Mouse (Mus musculus) forebrain, embryonic 10.5 days (tissue): ENCODE results near the gene Oat. TPM values are rescaled to one million over a fixed set of nuclear protein-coding genes. Genes with fewer than 3 reads are reported as not detected.

ENCODE experiments used
- DNase-seq: peaks from one replicate; pipeline ENCODE4 v3.0.0-alpha.2; 2017; ENCODE audit warnings: low spot score; ENCODE audit errors: extremely low spot score
- H3K27ac ChIP-seq: fragments of 300-500 bp; sonication (generic); 2 replicates; pipeline ENCODE4 v1.5.1; 2016; ENCODE audit warnings: mild to moderate bottlenecking
- H3K27me3 ChIP-seq: fragments of 300-500 bp; sonication (generic); 2 replicates; pipeline ENCODE4 v1.6.1; 2016; ENCODE audit warnings: mild to moderate bottlenecking; ENCODE audit not compliant: poor library complexity, severe bottlenecking
- H3K36me3 ChIP-seq: fragments of 300-500 bp; sonication (generic); replicated peaks from 2 replicates; pipeline ENCODE4 v1.6.1; 2016; ENCODE audit warnings: mild to moderate bottlenecking, moderate library complexity
- H3K4me1 ChIP-seq: fragments of 300-500 bp; sonication (generic); 2 replicates; pipeline ENCODE4 v1.6.1; 2016
- H3K4me3 ChIP-seq: fragments of 300-500 bp; sonication (generic); 2 replicates; pipeline ENCODE4 v1.5.1; 2016; ENCODE audit warnings: mild to moderate bottlenecking, moderate library complexity
- H3K9me3 ChIP-seq: fragments of 300-500 bp; sonication (generic); 2 replicates; pipeline ENCODE4 v1.6.1; 2016; ENCODE audit warnings: mild to moderate bottlenecking, moderate library complexity
- WGBS: fragments of 180-500 bp; shearing (Covaris S2); methylation state at CpG from one replicate; pipeline ENCODE4 v1.1.7; 2016; 5-methylcytosine and 5-hydroxymethylcytosine counted together
- polyA plus RNA-seq: library from polyadenylated mRNA; unstranded; fragments of >200 nt; fragmentation: Nextera tagmentation; extraction: Ambion mirVana; gene quantifications from 2 replicates; pipeline ENCODE4 v1.2.1, GENCODE M21; 2016

The Oat gene
- polyA plus RNA-seq, 1 experiment from 2014 or later, result 129 TPM

- no peak for DNase-seq
- Histone ChIP-seq H3K9me3 (no peaks in the 10 kb centered on the region), H3K4me3 (no peak overlapping the region), H3K27me3 (no peaks in the 10 kb centered on the region), H3K4me1 (peaks cover 5% of the 10 kb centered on the region), H3K36me3 (peaks cover 44% of the 10 kb centered on the region), H3K27ac (no peak overlapping the region)
- 47% methylated on average over 4 of the region's 4 CpGs for WGBS
These were observed 20.3 kb downstream of the Oat start for GRCm38 (mm10) chr7:132555911-132556310.

- H3K27ac ChIP-seq, result no peak overlapping the region
- no peaks in the 10 kb centered on the region for H3K9me3 ChIP-seq
- H3K27me3 ChIP-seq, result no peaks in the 10 kb centered on the region
- H3K4me1 ChIP-seq, result peaks cover 5% of the 10 kb centered on the region
- 94% methylated on average over 2 of the region's 2 CpGs for WGBS
- peaks cover 26% of the 10 kb centered on the region for H3K36me3 ChIP-seq
- no peak overlapping the region for H3K4me3 ChIP-seq
- no peak for DNase-seq
These were observed 22.1 kb downstream of the Oat start for GRCm38 (mm10) chr7:132554091-132554490.

- Histone ChIP-seq H3K27me3 (0 out of 2 replicates have a peak, but pooled peaks cover 6% of the 10 kb centered on the region), H3K36me3 (peaks cover under 1% of the 10 kb centered on the region), H3K4me3 (peak overlapping the region; percentile 67), H3K4me1 (peaks cover 5% of the 10 kb centered on the region), H3K9me3 (no peaks in the 10 kb centered on the region), H3K27ac (peak overlapping the region; percentile 82)
- 1% methylated on average over 27 of the region's 27 CpGs for WGBS
- peak; percentile 93 for DNase-seq
These were observed 24.7 kb downstream of the Oat start for GRCm38 (mm10) chr7:132551351-132552126.

- no peak for DNase-seq
- Histone ChIP-seq H3K27me3 (0 out of 2 replicates have a peak, but pooled peaks cover 6% of the 10 kb centered on the region), H3K36me3 (no peaks in the 10 kb centered on the region), H3K4me3 (no peak overlapping the region), H3K4me1 (peaks cover 5% of the 10 kb centered on the region), H3K27ac (no peak overlapping the region), H3K9me3 (no peaks in the 10 kb centered on the region)
- 78% methylated on average over 3 of the region's 3 CpGs for WGBS
These were observed 29.1 kb downstream of the Oat start for GRCm38 (mm10) chr7:132547126-132547525.

- 93% methylated on average over 4 of the region's 4 CpGs for WGBS
- 0 out of 2 replicates have a peak, but pooled peaks cover 4% of the 10 kb centered on the region for H3K27me3 ChIP-seq
- H3K27ac ChIP-seq, result no peak overlapping the region
- no peaks in the 10 kb centered on the region for H3K36me3 ChIP-seq
- DNase-seq, result no peak
- H3K4me3 ChIP-seq, result no peak overlapping the region
- no peaks in the 10 kb centered on the region for H3K4me1 ChIP-seq
- H3K9me3 ChIP-seq, result no peaks in the 10 kb centered on the region
These were observed 33.8 kb downstream of the Oat start for GRCm38 (mm10) chr7:132542427-132542826.

GRCm38 (mm10) chr7:132541566-132541965, 34.6 kb downstream of the Oat start:
- H3K9me3 ChIP-seq, result no peaks in the 10 kb centered on the region
- H3K36me3 ChIP-seq, result no peaks in the 10 kb centered on the region
- no peak for DNase-seq
- 69% methylated on average over 3 of the region's 3 CpGs for WGBS
- no peak overlapping the region for H3K27ac ChIP-seq
- H3K4me3 ChIP-seq, result no peak overlapping the region
- H3K27me3 ChIP-seq, result no peaks in the 10 kb centered on the region
- no peaks in the 10 kb centered on the region for H3K4me1 ChIP-seq

- no peak overlapping the region for H3K27ac ChIP-seq
- no peaks in the 10 kb centered on the region for H3K4me1 ChIP-seq
- H3K4me3 ChIP-seq, result no peak overlapping the region
- no peaks in the 10 kb centered on the region for H3K9me3 ChIP-seq
- H3K27me3 ChIP-seq, result no peaks in the 10 kb centered on the region
- no peak for DNase-seq
- H3K36me3 ChIP-seq, result no peaks in the 10 kb centered on the region
- WGBS, result 89% methylated on average over 4 of the region's 4 CpGs
These were observed 35.6 kb downstream of the Oat start for GRCm38 (mm10) chr7:132540597-132540996.

- no peak for DNase-seq
- Histone ChIP-seq H3K4me1 (peaks cover 3% of the 10 kb centered on the region; the same call in 1 of the 2 replicates), H3K36me3 (no peaks in the 10 kb centered on the region), H3K9me3 (no peaks in the 10 kb centered on the region), H3K4me3 (no peak overlapping the region), H3K27me3 (no peaks in the 10 kb centered on the region), H3K27ac (peak overlapping the region; percentile 12; the same call in 1 of the 2 replicates)
- 66% methylated on average over 3 of the region's 3 CpGs for WGBS
These were observed 47.0 kb downstream of the Oat start for GRCm38 (mm10) chr7:132529206-132529605.

- H3K4me1 ChIP-seq, result no peaks in the 10 kb centered on the region; the same call in 1 of the 2 replicates
- DNase-seq, result no peak
- no peak overlapping the region for H3K27ac ChIP-seq
- no peaks in the 10 kb centered on the region for H3K36me3 ChIP-seq
- no peak overlapping the region for H3K4me3 ChIP-seq
- 88% methylated on average over 7 of the region's 7 CpGs for WGBS
- H3K27me3 ChIP-seq, result no peaks in the 10 kb centered on the region
- no peaks in the 10 kb centered on the region for H3K9me3 ChIP-seq
These were observed 62.7 kb downstream of the Oat start for GRCm38 (mm10) chr7:132513419-132513982.

GRCm38 (mm10) chr7:132509110-132509509, 67.1 kb downstream of the Oat start:
- no peak overlapping the region for H3K4me3 ChIP-seq
- no peak for DNase-seq
- no peaks in the 10 kb centered on the region for H3K27me3 ChIP-seq
- no peaks in the 10 kb centered on the region for H3K36me3 ChIP-seq
- no peak overlapping the region for H3K27ac ChIP-seq
- 85% methylated on average over 2 of the region's 2 CpGs for WGBS
- H3K9me3 ChIP-seq, result no peaks in the 10 kb centered on the region
- H3K4me1 ChIP-seq, result no peaks in the 10 kb centered on the region; the same call in 1 of the 2 replicates

Other genes with a start within 250 kb of the Oat start
- 0.09 and 0.15 TPM in 2 replicates for gene Nkx1-2, start 23.2 kb upstream of the Oat start, polyA plus RNA-seq
- gene Lhpp, start 34.2 kb upstream of the Oat start, polyA plus RNA-seq, result 17.3 and 17.4 TPM in 2 replicates
- gene Fam53b, start 237.5 kb upstream of the Oat start, polyA plus RNA-seq, result 39.4 and 39.5 TPM in 2 replicates